Mouse (Mus musculus) adrenal gland, postnatal 10 days (tissue): ENCODE measurements at regions not wholly inside any gene's neighbourhood (a gene's known extent, or its start where the extent isn't known, plus 50 kb on each side); places are given as distances from the start of the nearest gene placed in this dataset.

Source experiments
- DNase-seq: peaks from one replicate; pipeline ENCODE4 v3.0.0; 2021; ENCODE audit warnings: mixed read lengths

DNA sequence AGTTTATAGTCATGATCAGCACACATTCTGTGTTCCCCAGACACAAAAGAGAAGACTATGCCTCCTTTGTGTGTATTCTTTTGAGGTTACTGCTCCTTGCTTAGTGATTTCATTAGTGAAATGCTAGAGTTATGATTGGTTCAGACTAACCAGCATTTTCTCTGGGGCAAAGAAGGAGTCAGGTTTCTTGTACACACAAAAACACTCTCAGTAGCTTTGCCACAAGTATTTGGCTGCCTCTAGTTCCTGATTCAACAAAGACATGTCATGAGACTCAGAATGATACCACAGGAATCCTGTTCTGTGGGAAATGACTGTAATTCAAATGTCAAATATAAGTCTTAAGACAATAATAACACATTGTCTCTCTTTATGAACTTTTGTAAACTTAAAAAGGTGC, 86.9 kb downstream of the Alx1 start:
- DNase-seq: no peak

GRCm38 (mm10) chr10:102940823-102941519, 89.0 kb downstream of the Alx1 start:
- no peak for DNase-seq

- DNase-seq: no peak
These were observed 98.6 kb downstream of the Alx1 start for GRCm38 (mm10) chr10:102931445-102931844.

DNA sequence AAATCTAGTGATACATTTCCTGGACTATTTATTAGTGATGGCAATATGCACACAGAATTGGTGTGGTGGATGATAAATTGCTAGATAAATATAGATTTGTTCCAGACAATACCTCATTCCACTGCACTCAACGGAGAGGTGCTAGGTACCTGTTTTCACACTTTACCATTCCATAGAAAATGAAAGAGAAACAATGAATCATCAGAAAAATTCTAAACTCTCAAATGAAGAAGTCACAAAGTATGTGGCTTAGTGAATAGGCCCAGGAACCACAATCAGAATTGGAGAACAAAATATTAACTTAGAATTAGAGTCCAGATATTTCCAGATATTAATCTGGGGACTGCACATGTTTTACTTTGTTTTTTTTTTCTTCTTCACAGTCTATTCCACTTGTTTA, 101.4 kb downstream of the Alx1 start:
- no peak for DNase-seq

DNA sequence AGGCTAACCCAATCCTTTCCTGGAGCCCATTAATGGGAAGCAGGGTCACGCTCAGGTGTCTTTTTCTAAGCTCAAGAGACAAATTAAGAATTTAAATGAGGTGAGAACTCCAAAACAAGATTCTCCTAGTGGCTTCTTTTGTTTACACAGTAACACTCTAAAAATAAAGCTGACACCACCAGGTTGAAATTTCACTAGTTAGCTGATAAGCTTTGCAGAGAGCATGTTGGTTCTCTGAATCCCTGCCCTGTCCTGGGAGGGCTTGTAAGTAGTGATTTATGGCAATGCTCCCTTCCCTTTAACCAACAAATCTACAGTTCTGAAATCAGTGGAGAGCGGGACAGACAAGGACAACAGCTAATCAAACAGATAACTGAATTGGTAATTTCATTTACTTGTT, 132.6 kb downstream of the Alx1 start:
- DNase-seq: no peak

DNA sequence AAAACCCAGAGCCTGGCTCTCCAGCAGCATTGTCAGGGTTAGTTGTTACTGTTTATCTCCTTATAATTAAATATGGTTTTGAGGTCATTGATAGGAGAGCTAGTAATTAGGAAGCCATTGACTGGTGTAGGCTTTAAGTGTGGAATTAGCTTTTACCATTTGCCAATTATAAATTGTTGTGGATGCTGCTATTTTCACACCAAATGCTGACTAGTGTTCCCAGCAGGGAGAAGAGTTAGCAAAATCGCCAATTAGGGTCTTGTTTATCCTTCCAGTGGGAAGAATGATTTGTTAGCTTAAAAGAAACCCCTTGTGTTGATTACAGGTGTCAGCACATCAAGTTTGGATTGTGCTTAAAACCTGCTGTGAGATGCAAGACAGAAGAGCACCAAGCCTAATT, 134.1 kb downstream of the Alx1 start:
- no peak for DNase-seq

DNA sequence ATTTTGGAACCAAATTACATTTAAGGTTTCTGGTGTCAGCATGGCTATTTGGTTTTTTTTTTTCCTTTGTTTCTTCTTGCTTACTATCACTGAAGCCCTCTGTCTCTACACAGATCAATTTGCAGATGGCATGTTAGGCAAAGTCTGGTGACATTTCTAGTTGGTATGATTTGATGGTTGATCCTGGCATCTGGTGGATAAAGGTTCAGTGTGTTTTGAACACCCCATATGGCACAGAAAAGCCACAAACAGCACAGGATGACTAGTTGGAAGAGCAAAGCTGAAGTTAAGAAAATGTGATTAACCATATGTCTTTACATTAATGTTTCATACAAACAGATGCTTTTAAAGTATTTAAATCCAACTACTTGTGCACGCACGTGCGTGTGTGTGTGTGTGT, 137.6 kb downstream of the Alx1 start:
- DNase-seq: no peak

- DNase-seq: no peak
These were observed 140.3 kb downstream of the Alx1 start for GRCm38 (mm10) chr10:102889709-102890108.

DNA sequence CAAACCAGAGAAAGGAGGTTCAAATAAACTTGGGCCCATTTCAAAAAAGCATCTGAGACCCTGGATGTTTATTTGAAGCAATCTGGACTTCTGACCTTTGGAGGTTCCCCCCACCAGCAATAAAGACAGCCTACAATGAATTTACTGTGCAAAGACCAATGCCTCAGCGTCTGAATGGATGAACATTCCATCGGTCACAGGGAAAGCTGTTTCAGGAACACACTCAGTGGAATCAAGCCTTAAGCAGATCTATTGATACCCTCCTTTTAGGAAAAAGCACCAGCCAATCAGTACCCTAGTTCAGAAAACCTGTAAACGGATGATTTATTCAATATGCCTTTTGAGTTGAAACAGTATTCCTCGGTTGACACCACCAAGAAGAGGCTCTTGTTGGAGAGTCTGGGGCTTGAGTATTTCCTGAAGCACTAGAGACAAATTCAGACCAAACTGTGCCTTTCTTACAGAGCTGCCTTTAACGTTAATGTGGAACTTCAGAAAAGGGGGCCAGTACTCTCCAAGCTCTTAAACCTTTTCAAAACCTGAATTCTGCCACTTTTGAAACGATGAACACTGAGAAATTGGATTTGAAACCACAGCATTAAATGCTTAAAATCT, 148.1 kb downstream of the Alx1 start:
- DNase-seq: no peak

GRCm38 (mm10) chr10:102878010-102878409, 152.0 kb downstream of the Alx1 start:
- peak; percentile 36 for DNase-seq

DNA sequence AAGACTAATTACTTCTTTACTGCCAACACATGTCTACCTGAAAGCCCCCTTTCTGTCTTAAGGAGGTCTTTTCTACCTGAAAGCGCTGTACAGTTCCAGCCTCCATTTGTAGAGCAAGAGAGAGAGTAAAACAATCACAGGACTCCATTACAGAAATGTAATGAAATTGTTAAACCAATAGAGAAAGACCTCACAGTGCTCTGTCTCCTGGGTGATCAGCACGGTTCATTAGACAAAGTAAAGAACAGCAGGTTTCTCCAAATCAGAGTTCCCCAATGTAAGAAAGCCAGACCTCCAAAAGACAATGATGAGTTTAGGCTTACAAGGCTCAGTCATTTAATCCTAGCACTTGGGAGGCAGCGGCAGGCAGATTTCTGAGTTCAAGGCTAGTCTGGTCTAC, 153.1 kb downstream of the Alx1 start:
- DNase-seq: no peak

DNA sequence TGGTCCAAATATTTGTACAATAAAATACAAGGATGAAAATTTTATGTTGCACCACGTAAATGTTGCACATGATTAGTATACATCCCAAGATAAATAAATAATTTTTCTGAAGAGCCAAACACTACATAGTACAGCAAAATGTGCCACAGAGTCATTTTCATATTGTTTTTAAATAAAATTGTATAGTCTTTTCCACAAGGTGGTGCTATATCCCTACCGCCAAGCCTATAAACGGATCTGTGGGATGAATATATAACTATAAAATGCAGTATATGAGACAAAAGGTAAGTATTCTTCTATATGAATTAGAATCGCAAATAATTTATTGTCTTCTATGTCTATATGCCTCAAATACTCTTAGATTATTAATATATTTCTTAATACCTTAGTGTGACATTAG, 163.1 kb downstream of the Alx1 start:
- DNase-seq: no peak

DNA sequence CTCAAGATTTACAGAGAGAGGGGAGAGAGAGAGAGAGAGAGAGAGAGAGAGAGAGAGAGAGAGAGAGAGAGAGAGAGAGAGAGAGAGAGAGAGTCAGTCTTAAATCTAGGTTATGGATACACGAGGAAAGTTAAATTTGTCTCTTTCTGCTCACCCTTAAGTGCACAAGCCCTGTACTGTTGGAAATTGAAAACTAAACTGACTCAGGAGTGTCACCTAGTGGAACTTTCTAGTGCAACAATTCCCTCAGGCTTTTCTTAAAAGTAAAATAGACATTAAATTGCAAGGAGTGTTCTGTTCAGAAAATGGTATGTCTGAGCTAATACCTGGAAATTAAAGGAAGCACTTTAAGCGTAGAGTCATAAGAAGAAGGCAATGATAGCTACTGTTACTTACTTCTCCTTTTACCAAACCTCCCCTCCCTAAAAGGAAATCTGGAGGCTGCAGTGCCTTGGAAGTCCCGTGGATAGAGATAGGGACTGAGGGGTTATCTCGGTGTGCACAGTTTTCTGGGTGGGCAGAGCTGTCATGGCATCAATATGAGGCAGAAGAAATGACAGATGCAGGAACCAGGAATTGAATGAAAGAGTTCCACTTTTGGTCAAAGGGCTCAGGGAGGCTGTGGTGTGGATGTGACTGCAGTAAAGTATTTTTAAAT, 193.3 kb downstream of the Alx1 start:
- DNase-seq: no peak

DNA sequence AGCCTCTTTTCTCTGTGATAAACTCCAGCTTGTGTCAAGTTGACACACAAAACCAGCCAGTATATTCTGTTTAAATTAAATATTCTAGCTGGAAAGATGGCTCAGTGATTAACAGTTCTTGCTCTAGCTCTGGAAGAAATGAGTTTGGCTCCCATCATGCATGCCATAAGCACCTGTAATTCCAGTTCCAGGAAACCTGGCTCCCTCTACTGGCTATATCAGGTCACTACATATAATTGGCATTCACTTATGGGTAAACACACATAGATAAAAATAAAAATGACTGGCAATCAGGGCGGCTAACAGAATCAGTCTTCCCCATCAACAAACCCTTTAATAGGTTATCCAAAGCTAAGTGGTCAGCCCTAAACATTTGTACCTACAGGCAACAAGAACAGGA, 194.2 kb downstream of the Alx1 start:
- DNase-seq: peak; percentile 8

DNA sequence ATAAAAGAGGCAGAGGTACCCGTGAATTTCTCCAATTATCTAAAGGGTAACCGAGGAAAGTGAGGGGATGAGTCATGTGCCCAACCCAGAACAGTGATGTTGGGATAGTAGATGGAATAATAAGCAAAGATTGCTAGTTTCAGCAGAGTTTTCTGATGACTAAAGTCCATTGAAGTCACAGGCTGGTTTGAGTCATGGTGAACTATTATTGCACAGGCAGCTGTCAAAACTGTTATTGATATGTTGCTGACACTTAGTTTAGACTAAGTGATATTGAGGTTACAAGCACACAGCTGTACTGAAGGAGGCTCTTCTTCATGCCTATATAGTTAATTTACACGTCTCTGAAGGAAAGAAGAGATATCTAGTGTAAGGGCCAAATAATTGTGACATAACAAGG, 200.4 kb downstream of the Alx1 start:
- no peak for DNase-seq

DNA sequence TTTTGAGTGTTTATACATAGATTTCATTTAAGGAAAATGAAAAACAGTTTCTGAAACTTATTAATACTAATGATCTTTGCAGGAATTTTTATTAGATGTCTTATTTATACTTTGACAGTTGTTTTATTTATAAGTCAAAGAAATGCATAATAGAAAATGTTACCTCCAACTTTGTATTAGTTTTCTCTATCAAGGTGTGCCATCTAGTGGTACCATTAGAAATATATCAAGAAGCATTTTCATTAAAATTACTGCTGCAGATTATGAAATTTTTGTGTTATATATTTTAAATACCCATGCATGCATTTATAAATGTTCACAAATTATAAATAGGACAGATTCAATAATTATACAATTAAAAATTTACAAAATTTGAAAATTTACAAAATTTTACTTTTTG, 206.6 kb downstream of the Alx1 start:
- DNase-seq: no peak

DNA sequence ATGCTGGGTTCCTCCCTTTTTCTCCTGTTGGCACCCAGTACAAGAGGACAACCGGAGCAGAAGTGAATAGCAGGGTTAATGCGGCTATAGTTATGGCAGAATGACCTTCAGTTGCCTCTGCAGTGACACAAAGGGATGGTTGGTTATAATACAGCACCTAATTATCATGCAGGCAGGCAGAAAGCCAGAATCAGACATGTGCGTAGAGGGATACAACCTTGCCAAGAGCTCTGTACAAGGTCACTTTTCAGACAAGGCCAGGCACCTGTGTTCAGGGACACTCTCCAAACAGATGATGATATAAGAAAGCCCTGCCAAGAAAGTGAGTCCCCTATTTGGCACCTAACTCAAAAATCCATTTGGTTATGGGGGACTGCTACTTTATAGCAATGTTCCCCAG, 228.6 kb downstream of the Alx1 start:
- DNase-seq: peak; percentile 43

GRCm38 (mm10) chr10:102779243-102779642, 250.8 kb downstream of the Alx1 start:
- DNase-seq: no peak

- DNase-seq: no peak
These were observed 251.7 kb downstream of the Rassf9 start for GRCm38 (mm10) chr10:102763696-102764095.

DNA sequence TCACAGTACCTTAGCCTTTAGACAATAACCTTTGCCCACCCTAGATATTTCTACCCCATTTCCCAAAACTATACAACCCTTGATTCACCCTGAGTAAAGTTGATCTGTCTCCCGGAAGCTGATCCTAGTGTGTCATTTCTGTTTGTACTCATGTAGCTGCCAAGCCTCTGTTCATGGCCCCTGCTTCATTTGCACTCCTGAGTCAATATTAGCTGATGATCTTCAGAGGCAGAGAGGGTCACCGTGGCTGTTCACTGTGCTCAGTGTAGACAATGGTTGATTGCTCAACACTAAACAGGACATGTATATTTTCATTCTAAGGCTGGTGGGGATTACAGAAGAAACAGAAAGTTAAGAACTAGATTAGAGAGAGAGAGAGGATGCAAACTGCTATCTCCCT, 250.4 kb downstream of the Rassf9 start:
- DNase-seq: no peak

- peak; percentile 52 for DNase-seq
These were observed 223.2 kb downstream of the Rassf9 start for GRCm38 (mm10) chr10:102735207-102735606.

DNA sequence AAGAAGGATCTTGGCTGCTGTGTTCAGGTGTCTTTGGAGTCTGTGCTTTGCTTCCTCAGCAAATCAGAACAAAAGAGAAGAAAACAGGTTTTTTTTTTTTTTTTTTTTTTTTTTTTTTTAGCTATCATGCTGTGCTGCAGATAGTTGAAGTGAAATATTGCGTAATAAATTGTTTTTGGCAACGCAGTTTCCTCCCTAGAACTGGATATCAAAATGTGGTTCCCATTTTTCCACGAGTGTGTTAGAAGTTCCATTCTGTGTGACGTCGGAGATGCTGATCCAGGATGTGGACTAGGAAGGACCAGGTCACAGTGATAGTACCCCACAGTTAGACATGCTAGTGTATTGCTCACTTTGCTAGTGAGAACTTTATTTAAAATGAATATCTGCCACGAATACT, 220.4 kb downstream of the Rassf9 start:
- no peak for DNase-seq

GRCm38 (mm10) chr10:102712263-102712662, 200.2 kb downstream of the Rassf9 start:
- no peak for DNase-seq

GRCm38 (mm10) chr10:102705848-102706247, 193.8 kb downstream of the Rassf9 start:
- no peak for DNase-seq
